Mouse (Mus musculus) cerebellum, adult 18-20 months (tissue): ENCODE measurements around the gene Nrip1.
A peak's percentile ranks its signal among the peaks of the same experiment; 100 is the strongest.
"Not testable (repeated sequence)": the region's sequence is repeated elsewhere in the genome, so short reads cannot be mapped to it uniquely, and the experiment has no call there.

ENCODE experiments used
- DNase-seq, 2 experiments: peaks; one replicate each; pipeline ENCODE4 v3.0.0; 2021

Nrip1 gene

DNA sequence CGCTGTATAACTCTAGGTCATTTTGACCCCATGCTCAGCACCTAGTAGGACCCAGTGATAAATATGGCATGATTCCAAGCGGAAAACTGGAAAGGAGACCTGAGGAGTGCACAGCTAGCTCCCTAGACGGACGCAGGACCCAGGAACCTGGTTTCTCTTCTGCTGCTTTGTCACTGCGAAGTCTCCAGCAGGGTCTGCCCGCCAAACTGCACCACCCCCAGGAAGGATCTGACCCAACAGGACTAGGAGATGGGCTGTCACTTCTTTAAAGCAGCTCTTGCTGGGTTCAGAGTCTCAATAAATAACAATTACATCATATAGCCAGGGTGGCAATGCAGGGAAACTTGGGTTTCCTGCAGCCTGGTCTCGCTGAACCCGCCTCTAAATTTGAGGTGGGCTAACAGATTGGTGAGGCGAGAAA lies at the start of gene Nrip1:
Gene Nrip1, minus strand, starts transcription at position 157 of the 421 bp plus-strand sequence.
- DNase-seq = peak; percentile 60 to 67

DNA sequence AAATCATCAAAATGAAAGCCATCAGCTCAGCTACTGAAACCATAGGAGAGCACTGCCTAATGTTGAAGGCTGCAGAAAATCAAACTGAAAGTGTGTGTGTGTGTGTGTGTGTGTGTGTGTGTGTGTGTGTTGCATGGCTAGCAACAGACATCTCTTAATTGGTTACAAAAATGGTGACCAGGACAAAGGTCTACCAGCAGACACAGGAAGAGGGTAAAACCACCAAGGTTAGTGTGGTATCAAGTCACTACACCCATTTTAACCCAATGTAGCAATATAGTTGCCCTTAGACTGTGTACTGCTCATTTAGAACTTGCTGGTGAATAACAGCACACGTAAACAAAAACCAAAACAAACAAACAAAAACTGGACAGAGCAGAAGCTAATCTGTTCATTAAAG lies 48.9 kb upstream of the Nrip1 start:
- DNase-seq = no peak

DNA sequence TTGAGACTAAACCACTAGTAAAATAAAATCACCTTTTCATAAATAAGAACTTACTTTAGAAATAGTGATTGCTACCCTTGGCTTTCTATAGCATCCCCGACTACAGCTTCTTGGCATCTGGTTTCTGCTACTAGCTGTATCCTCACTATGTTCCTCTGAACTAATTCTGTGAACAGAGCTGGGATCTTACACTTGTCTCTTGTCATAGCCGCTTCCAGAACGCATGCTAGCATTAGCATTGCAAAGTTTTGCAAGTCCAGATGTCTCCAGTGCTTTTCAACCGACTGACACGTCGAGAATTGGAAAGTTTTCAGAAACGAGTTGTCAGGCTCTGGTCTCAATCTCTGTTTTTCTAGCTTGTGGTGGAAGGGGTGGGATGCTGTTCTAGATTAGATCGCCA lies 46.2 kb upstream of the Nrip1 start:
- DNase-seq = no peak

DNA sequence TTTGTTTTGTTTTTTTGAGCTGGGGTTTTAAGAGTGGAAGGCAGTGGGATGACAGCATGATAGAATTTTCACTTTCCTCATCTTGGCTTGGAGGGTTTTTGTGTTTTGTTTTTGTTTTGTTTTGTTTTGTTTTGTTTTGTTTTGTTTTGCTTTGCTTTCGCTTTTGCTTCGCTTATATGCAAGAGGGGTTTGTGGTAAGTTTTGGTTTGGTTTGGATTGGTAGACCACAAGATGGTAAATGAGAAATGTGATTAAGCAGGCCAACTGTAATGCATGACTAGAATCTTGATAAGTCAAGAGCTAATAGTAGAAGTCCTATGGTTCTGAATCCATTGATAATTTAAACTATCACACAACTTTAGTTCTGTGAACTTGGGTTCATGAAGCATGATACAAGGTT lies 42.9 kb upstream of the Nrip1 start:
- DNase-seq = no peak

DNA sequence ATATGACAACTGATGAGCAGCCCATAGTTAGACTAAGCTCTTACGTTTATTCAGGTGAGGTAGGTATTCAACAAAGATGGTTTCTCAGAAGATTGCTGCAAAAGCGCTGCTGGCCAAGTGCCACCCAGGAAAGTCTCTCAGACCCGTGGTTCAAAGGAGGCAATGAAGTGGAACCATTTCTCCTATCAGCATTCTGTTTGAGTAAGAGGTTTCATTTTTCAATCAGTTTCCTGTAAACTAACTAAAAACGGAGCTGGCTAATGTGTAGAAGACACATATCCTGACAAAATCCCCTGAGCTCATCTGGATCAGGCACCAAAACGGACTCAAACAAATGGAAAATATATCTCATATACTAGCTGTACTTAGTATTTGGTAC lies 42.4 kb upstream of the Nrip1 start:
- DNase-seq = no peak

DNA sequence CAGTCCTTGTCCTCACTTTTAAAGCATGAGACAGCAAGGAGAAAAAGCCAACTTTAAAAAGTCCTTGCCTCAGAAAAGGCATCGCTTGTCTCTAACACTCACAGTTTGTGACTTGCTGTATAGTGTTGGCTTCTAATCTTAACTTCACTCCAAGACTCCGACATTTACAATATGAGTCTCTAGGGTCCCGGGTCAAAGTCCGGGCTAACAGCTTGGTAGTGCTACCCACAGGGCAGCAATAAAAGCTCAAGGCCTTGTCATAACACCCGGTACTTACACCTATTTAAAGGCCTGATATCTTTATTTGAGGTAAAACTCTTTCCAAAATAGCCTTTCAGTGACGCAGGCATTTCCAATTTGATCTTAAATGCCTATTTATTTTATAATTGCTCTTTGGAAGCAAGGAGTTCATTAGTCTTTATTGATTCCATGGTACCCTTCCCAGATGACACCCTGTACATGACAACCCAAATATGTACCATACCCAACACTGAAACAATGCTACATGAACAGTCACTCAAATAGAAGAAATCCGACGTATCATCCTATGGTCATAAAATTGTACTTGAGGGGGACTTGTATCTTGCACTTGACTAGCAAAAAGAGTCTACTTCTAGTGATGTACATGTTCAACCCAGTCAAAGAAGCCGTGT lies 41.9 kb upstream of the Nrip1 start:
- DNase-seq = no peak

DNA sequence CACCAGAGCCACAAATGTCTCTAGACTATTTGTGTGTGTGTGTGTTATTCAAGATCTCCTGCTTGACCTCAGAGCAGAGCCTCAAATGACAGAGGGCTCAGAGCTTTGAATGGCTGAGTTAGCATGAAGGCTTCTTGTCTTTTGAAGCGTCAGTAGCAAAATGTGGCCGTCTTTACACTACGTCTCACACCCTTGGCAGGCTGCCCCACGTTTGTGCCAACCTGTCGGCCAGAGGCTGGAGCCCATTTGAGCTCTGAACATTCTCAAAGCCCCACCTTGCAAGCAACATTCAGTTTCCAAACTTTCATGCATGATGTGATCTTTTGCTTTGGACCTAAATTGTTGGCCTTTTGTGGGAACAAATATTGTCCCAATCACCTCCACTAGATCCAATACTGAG lies 40.9 kb upstream of the Nrip1 start:
- no peak for DNase-seq

DNA sequence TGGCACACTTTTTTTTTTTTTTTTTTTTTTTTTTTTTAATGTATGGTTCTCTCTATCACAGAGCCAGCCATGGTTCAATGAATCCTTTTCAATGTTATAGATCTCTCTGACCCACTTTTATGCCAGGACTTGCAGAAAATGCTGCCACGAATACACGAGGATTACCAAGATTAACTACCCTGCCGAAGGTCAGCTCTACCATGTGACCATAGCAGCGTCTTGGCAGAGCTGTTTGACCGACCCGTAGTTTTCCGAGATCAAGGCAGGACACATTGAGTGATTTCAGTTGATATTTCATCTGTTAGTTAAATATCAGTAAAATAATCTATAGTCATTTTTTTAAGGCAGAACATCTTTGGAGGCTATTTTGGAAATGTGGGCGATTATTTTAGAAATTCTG lies 40.0 kb upstream of the Nrip1 start:
- DNase-seq = no peak

DNA sequence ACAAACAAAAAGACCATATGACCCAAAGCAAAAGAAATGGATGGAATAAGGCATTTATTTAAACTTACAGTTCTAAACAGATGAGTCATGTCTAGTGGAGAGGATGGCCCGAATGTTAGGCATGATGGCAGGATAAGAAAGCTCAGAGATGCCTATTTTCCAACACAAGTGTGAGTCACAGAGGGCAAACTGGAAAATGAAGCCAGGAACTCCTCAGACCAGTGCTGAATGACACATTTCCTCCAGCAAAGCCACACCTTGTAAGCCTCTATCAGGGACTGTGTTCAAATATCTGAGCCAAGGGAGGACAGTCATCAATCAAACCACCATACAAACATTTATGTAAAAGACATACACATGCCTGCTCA lies 35.7 kb upstream of the Nrip1 start:
- DNase-seq = no peak

DNA sequence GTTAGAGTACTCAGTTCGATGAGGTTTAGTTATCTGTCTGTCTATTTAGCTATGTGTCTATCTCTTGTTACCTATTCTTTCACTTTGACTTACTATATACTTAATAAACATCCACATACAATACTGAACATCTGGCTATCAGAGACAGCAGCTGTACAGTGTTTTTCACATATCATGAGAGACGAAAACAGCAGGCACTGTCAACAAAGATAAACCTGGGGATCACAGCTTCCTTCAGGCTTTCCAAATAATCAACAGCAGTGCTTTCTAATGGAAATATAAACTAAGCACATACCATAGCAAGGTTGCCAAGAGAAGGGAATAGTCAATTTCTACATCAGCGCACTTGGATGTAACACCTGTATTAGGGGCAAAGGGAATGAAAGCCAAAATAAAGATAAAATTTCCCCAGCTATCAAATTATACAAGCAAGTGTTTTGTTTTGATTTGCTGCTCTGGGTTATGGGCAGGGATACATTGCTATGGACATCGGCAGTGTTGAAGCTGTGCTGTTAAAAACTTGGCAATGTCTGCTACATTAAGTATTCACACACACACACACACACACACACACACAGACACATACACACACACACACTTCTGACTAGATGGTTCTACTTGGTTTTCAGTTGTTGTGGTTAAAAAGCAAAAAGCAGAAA lies 35.2 kb upstream of the Nrip1 start:
- no peak for DNase-seq

DNA sequence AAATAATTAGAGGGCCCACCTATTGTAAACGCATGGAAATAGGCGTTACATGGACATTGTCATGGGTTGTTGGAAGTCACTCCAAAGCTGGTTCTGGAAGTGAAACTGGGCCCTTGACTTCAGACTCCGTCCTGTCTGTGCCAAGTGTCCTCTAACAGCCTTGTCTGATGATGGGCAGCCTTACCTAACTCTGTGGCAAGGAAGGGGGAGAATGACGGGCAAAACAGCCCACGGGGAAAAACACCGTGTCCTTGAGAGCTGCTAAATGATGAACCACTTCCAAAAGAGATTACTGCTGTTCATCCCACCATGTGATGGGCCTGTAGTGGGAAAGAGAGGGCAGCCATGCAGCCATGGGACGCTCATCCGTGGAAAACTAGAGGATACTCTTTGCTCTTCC lies 34.6 kb upstream of the Nrip1 start:
- no peak for DNase-seq

DNA sequence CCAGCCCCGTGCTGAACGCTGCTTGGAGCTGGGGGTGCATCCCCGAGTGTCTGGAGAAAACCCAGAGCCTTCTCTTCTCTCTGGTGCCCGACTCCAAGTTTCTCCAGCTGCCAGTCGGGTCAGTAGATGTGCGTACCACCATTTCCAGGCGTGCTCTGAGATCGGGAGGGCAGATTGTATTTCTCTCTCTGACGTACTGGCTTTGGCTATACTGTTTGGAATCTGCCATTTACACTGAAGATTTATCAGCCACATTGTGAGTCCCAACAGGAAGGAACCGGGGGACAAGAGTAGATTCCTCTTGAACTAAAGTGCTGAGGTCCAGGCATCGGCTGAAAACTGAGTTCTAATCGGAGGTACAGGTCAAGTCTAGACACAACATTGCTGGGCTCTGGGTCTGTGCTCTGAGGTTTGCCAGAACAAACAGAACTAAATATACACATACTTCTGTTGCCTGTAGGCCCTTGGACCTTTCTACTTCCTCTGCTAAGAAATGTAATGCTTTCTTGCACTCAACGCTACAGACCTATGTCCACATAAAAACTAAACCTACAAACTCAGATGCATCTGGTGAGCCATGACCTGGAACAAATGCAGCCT lies 33.8 kb upstream of the Nrip1 start:
- no peak for DNase-seq

DNA sequence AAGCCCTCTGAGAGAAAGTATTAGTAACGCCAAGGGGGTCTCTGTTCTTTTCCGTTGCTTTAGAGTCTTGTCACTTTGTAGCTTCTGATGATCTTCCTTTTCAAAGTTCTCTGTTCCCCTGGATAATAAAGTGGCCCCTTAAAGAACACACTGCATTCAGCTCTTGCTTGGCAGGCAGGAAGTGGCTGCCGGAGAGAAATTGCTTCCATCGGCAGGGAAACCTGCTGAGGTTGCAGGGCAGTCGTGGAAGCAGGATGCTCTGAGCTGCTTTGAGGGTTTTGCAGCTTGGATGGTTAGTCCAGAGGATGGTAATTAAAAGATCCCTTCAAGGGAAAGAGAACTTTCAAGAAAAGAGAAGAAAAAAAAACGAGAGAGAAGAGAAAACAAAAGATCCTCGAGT lies 33.3 kb upstream of the Nrip1 start:
- DNase-seq = no peak

DNA sequence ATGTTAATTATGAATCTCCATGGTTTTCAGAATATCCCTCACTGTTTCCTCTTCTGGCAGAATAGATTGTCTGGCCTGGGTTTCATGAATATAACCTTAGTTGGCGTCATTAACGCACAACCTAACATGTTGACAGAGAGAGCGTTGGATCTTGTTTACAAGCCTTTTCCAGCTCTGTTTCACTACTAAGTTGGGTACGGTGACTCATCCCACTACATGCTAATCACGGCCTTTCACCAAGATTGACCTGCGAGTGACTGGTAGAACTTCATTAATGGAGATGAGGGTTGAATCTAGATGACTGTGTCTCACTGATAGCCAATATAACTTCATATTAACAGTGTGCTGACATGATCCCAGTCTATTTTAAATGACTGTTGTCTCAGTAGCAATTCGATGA lies 32.7 kb upstream of the Nrip1 start:
- DNase-seq = no peak

DNA sequence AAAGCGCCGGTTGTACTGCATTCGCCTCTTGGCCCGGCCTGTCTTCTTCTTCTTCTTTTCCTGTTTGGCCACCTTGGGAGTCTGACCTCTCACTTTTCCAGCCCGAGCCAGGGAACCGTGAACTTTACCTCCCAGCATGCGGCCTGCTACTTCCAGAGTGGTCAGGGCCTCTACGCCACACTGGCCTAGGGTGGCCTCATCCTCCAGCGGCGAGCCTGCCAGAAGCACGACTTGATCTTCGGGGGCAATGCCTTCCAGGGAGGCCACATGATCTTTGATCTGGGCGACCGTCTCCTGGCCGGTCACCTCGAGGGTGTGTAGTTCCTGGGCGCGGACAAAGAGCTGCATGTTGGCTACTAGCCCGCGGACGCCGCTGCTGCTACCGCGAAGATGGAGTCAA lies 29.7 kb upstream of the Nrip1 start:
- not testable (repeated sequence) for DNase-seq

DNA sequence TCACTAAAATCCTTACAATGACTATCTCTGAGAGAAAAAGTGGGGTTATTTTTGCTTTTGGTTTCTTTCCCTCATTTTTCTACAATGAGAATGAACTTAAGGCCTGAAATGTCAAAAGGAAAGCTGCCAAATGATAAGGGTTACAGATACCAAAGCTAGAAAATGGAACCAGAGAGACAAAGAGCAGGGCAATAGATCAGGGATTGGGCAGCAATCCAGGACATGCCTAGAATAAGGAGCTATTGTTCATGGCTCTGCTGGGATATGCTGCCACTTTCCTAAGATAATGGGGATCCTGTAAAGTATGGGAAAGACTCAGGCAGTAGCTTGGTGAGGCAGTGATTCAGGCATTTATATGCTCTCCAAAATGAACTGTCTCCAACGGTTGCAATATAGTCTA lies 22.9 kb upstream of the Nrip1 start:
- no peak for DNase-seq

DNA sequence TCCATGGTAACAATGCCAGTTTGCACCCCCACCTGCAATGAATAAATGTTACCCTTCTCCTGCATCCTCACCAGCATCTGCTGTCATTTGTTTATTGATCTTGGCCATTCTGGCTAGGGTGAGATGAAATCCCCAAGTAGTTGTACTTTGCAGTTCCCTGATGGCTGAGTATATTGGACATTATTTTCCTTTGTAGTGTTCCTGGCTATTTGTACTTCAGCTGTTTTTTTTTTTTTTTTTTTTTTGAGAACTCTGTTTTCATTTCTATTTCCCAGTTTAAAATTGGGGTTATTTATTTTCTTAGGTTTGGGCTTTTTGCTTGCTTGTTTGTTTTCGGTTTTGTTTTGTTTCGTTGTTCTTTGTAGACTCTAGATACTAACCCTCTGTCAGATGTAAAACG lies 19.6 kb upstream of the Nrip1 start:
- no peak for DNase-seq

DNA sequence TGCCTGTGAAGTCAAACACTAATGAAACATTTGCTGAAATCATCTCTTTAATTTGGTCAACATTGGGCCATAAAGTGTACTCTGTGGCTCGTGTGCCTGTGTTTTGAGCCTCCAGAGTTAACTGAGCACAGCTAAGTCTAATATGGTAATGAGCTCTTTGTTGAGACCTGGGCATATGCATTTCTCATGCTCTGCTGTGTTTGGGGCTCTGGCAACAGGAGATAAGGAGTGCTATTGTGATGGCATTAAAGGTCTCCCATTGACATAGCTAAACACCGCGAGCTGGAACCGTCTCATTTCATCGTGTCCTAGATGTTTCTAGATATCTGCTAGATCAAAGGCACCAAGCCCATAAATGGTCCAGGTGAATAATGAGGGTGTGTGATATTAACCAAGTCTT lies 12.9 kb upstream of the Nrip1 start:
- DNase-seq = no peak

DNA sequence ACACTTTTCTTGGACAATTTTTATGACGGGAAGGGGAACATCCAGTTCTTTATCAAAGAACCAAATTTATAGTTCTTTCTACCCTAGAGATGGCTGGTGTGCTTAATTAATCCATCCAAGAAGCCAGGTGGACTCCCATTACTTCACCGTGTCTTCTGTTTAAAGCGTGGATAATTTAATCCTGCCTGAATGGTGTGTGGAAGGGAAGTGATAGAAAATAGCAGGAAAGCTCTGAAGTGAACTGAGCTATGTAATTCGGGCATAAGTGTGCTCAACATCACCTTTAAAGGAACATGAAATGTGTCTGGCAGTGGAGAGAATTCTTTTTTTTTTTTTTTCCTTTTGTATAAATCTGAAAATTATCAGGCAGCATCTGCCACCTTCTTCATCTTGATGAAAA lies 12.4 kb upstream of the Nrip1 start:
- no peak for DNase-seq

DNA sequence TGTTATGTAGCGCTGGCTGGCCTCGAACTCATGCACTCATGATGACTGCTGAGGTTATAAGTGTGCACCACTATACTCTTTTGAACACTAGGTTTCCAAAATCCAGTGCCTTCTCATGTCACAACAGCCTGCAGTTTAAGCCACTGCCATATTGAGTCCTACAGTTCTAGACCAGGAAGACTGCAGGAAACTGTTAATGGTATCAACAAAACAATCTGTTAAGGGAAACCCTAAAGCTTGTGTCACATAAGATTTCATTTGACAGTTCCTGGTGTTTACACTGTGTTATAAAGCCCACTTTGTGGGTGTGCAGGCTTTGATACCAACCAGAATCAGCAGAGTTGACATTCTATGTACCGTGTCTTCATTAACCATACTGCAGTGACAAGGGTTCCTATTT lies 3.6 kb upstream of the Nrip1 start:
- DNase-seq = no peak

DNA sequence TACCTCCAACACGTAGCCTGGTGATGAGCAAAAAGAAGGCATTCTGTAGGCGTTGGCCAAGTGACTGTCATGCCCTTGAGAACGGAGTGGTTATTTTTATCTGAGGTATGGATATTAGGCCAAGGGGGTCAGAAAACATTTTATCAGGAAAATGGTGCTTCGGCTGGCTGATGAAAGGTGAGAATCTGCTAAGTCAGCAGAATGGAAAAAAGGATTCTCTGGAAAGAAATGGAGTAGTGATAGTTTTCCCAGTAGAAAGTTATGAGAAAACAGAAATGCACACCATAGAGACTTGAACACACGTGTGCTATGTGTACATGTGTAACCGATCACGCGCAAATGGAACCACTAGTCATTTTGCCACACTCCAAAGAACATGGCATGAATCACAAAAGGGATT lies 3.0 kb upstream of the Nrip1 start:
- DNase-seq = no peak

DNA sequence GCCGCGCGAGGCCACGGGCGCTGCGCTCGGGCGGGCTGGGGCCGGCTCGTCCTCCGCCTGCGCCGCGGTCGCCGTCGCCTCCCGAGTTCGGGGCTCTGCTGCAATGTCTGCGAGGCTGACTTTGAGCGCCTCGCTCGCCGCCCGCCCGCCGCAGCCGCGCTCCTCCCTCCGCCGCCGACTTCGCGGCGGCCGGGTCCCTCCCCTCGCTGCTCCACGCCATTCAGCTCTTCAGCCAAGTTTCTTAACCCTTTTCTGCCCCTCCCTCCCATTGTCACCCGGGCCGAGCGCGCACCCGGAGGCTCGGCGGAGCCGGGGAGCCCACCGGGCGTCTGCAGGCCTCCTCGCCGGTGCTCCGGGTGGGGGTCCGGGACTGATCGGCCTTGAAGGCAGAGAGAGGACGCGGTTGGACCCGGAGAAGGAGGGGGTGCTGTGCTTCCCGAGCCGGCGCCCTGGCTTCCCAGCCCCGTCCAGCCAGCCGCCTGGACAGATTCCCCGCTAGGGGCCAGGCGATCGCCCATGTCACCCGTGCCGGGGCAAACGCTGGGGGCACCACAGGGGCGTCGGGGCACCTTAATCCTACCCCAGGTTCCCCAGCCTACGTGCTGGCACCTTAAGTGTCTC lies 576 bp downstream of the Nrip1 start:
- peak; percentile 83 to 88 for DNase-seq

DNA sequence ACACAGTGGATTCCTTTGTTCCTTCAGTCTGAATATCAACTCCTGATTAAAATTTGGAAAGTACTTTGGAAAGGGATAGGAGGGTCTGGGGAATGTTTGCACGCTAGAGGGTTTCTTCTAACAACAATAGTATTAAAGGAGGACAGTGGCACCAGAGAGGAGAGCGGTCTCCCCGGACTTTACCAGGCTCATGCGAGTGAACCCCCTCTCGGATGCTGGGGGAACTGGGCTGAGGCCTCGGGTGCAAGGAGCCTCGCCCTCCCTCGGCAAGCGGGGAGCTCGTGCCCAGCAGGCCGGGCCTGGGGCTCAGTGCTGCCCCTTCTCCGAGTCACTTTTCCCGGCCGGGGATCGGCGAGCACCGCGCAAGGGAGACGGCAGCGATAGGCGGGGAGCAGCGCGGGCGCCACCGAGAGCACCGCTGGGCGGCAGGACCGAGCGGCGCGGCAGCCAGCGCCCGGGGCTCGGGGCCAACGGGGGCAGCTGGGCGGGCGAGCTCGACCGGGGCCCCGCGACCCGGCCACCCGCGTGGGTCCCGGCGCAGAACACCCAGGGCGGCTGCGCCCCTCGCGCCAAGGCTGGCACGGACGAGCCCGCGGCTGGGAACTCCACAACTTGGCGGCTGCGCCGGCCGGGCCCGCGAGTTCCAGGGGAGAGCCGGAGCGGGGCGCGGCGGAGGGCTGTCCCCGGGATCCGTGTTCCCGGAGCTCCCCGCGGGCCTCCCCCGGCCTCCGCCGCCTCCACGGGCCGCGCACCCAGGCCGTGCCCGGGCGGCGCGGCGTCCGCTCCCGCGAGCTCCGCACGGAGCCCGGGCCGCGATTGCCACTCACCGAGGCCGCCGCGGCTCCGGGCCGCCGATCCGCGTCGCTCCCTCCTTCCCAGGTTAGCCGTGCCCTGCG lies 1.3 kb downstream of the Nrip1 start:
- DNase-seq = peak; percentile 54 to 82

DNA sequence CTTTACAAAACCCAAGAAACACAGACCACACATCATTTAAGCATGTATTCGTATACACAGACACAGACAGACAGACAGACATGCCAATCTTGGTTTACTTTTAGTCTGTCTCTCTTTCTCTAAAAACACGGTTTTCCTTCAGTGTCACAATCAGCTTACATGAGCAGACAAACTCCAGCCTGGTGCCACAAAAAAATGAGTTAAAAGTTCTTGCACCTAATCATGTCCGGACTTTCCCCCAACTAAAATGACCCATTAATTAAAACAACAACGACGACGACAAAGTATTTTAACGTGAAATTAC lies 2.1 kb downstream of the Nrip1 start:
- no peak for DNase-seq
